Mouse (Mus musculus) c-Kit-positive CD71-negative TER-119-negative erythroid progenitor cells, embryonic 14.5 days (primary cell): Measurements from ENCODE around the gene Fbxo36.

ENCODE experiments used
- DNase-seq: peaks from one replicate; pipeline ENCODE4 v3.0.0-alpha.2; 2013; ENCODE audit warnings: low read depth

Fbxo36 gene

DNA sequence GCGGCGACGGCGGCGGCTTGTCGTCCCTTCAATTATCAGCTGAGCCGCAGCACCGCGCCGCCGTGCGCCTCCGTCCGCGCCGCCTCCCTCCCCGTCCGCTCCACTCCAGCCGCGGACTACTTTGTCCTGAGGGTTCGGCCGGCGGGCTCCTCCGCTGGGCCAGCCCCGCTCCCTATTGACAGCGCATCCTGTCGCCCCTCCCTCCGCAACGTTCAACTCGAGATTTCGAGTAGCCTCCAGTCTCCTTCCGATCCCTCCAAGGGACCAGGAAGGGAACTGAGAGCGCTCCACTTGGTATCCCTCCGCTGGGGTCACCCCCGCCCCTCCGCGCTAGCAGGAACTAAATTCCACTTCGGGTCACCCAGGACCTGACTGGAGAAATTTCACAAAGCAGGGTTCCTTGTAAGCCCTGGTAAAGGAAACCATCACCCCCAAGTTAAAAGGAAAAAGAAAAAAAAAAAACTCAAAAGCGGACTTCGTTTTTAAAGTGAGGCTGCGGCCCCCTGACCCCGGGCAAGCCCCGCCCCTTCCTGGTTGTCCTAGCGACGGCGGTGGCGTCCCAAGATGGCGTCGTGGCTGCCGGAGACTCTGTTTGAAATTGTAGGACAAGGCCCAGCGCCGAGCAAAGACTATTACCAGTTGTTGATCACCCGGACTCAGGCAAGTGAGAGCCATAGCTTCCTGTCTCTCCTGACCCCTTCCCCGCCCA, at the start of gene Fbxo36:
Gene Fbxo36, plus strand, starts transcription at position 533 of the 709 bp plus-strand sequence.
- DNase-seq, result peak; percentile 83

- no peak for DNase-seq
These were observed 48.2 kb upstream of the Fbxo36 start for GRCm38 (mm10) chr1:84791393-84791792.

DNA sequence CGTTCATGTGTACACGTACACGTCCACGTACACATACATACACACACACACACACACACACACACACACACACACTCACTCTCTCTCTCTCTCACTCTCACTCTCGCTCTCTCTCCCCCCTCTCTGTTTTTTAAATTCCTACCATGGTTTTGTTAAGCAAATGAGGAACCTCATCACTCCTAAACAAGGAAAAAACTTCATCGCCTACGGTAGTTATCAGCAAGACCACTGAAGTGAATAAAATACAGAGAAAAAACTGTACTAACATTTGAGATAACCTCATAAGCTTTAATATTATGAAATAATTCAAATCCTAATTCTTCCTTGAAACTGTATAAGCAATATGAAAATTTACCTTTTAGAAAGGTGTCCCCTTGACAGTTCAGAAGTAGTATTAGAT, 44.3 kb upstream of the Fbxo36 start:
- no peak for DNase-seq

GRCm38 (mm10) chr1:84799166-84799565, 40.5 kb upstream of the Fbxo36 start:
- DNase-seq, result no peak

- DNase-seq, result no peak
These were observed 35.9 kb upstream of the Fbxo36 start for GRCm38 (mm10) chr1:84803788-84804187.

DNA sequence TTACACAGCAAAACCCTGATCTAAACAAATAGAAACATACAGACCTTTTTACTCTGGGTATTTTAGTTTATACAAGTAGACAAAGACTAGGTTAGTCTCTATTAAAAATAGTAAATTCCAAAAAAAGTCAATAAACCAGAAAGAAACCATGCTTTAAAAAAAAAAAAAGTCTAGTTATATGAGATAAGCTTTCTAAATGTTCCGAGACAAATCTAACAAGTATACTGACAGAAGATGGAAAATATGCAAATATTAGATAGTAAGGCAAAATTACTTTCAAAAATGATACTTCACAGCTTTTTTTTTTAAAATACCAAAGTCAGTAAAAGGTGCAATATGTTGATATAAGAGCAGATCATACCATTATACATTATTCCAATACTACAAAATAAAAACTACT, 22.0 kb upstream of the Fbxo36 start:
- DNase-seq, result no peak

DNA sequence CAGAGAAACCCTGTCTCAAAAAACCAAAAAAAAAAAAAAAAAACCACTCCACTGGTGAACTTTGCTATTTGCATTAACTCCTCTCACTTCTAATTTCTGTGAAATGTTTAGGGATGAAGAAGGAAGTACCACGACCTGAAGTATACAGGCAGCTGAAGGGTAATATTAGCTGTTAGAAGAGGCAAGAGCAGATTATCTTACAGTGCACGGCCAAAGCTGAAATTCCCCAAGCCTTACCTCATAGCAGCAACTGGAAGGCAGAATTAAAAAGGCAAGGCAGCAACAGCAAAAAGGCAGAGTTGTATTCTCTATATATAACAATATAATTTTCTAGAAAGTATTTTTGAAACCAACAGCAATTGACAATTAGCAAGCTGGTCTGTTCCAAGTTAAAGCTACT, 14.6 kb upstream of the Fbxo36 start:
- no peak for DNase-seq

DNA sequence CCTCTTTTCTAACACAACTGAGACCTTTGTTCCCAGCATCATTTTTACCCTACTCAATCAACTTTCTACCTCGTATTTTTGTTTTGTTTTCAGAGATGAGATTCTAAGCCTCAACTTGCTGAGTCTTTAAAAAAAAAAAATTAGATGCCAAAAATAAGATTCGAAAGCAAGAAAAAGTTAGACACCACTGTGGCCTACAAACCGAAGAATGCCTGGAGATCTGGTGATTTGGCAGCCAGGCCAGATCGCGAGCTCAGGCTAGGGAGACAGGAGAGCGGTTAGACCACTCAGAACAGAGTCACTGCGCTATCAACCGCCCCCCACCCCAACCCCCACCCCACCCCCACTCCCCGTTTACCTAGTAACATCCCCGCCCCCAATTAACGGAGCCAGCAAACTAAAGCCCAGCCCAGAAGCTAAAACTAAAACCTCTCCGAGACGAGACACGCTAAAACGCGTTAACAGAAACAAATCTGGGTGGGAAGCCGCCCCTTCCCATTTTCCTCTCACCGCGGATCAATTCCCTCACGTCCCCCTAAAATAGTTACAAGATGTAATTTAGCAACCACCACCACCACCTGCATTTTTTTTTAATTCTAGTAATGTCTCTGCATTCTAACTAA, 2.0 kb upstream of the Fbxo36 start:
- DNase-seq, result no peak

- DNase-seq, result no peak
These were observed 1.5 kb upstream of the Fbxo36 start for GRCm38 (mm10) chr1:84838156-84838555.

DNA sequence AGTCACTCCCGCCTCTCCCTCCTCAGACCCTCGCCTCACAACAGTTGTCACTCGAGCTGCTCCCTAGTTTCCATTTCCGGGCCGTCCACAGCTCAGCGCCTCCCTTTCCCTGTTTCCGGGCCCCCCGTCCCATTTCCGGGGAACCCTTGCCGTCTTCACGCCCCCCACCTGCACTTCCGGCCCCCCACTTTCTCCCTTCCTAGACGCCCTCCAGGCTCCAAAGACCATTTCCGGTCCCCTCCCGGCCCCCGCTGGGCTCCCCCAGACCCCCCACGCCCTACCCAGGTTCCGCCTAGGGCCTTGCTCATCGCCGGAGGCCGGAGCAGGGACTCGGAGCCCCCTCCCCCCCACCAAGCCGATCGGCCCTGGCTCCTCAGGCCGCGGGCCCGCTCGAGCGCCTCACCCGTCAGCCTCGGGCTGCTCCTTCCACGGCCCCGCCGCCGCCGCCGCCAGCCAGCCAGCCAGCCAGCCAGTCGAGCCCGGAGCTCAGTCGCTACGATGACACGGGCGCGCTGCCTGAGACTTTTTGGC, 955 bp upstream of the Fbxo36 start:
- no peak for DNase-seq

DNA sequence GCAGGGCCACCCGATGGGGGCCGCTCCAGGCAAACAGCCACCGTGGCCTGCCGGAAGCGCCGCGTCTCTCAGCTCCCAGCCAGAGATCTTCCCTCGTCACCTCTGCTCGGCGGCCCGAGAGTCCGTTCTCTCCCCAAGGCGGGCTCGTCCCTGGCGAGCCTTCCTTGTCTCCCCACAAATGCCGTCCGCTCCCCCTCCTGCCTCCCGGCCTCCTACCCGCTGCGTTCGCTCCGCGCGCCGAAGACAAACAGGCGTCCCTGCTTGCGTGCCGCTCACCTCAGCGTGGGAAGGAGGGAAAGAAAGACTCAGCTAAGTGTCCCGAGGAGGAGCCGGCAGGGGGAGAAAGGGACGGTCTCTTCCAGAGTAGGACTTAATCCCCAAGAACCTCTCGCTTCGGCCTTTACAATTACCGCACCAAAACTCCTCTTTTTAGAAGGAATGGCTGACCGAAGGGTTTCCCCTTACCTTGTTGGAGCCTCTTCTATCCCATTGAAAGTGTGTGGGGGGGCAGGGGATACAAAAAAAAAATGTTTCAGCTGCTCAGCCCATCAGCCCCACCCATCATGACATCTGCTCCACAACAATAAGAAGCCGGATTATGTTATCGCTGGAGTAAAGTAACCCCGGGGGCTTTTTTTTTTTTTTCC, 500 bp downstream of the Fbxo36 start, which contains the start of gene Trip12:
Gene Trip12, minus strand, starts transcription at position 499 of the 647 bp plus-strand sequence.
- peak; percentile 34 for DNase-seq

- no peak for DNase-seq
These were observed 1.4 kb downstream of the Fbxo36 start for GRCm38 (mm10) chr1:84841061-84841460.

DNA sequence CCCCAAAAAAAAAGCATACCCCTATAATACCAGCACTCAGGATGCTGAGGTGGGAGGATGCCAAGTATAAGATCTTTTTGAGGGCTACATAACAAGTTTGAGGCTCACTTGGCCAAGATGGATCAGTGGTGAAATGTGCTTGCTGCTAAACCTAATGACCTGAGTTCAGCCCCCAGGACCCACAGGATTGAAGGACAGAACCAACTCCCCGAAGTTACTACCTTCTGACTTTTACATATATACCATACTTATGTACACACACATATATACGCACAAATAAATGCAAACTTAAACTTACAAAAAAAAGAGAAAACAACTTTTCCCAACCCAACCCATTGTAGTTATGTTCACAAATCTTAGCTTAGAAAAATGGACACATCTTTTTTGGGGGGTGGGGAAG, 3.7 kb downstream of the Fbxo36 start:
- no peak for DNase-seq

DNA sequence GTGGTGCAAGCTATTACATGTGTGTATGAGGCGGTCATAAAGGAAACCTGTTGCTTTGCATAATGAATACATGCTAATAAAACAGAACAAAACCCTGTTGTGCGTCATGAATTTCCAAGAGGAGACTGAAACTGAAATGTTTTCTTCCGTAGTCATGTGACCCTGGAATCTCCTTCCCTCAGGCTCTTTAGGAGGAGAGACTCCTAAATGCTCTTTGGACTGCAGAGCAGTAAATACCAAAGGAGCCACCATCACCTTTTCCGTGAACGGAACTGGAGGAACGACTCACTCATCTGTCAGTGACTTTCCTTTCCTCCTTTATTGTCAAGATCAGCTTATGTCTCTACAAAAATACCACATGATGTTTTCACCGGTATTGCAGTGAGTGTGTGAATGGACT, 8.1 kb downstream of the Fbxo36 start:
- no peak for DNase-seq

DNA sequence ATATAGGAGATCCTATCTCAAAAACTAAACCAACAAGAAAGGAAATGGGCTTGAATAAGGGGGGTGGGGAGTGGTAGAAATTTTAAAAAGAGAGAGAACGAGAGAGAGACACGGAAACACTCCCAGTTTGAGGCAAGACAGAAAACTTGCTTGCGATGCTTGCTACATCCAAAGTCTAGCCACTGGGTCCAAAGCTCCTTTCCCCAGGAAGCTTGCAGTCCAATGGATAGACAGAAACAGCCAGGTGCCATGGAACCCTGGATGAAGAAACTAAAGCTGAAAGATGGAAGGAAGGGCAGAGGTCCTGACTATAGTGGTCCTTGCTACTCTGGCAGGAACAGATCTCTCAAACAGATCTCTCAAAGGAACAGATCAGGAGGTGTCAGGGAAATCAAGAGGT, 8.7 kb downstream of the Fbxo36 start:
- DNase-seq, result no peak

DNA sequence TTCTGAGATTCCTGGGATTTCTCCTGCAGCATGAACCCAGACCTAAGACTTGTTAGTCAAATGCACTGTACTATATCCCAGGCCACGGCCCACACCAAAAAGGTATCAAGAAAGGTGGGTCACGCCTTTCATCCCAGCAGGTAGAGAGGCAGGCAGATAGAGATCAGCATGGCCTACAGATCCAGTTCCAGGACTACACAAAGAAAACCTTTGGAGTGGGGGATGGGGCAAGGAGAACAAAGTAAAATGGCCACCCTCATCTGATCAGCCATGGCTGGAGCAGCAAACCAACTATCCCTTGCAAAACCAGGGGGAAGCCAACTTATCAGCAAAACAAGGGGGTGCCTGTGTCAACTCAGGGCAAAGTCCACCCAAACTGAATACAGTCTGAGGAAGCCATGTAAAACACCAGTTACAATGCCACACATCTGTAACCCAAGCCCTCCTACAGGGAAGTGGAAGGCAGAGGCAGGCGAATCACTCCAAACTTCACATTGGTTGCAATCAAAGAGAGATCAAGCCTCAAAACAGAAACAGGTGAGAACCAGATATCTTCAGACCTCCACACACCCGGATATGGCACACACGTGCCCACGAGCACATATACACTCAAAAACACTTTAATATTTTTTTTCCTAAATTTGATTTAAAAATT, 9.3 kb downstream of the Fbxo36 start:
- DNase-seq, result no peak

DNA sequence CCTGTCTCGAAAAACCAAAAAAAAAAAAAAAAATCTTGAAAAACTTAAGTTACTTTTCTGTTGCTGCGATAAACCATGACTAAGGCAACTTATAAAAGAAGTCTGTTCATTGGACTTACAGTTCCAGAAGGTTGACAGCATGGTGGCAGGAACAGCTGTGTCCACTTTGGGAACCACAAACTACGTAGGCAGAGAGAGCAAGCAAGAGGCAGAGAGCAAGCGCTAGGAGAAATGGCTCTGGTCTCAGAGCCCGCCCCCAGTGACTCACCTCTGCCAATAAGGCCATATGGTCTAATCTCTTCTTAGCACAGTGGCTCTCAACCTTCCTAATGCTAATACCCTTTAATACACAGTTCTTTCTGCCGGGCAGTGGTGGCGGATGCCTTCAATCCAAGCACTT, 10.2 kb downstream of the Fbxo36 start:
- no peak for DNase-seq

DNA sequence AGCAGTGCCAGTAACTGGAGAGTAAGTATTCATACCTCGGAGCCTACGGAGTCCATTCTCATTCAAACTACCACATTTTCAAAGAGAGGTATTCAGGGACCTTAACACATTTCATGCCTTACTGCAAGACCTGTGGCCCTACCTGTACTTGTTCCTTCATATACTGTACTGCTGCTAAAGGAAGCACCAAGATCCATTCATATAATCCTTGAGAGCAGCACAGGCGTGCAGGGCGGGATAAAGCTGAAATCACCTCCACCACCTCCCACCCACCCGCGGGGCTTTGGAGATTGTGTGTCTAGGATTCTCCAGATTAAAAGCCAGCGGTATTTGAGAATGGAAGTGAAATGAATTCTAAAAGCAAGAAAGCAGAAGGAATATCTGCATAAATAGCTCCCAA, 10.8 kb downstream of the Fbxo36 start:
- DNase-seq, result no peak

DNA sequence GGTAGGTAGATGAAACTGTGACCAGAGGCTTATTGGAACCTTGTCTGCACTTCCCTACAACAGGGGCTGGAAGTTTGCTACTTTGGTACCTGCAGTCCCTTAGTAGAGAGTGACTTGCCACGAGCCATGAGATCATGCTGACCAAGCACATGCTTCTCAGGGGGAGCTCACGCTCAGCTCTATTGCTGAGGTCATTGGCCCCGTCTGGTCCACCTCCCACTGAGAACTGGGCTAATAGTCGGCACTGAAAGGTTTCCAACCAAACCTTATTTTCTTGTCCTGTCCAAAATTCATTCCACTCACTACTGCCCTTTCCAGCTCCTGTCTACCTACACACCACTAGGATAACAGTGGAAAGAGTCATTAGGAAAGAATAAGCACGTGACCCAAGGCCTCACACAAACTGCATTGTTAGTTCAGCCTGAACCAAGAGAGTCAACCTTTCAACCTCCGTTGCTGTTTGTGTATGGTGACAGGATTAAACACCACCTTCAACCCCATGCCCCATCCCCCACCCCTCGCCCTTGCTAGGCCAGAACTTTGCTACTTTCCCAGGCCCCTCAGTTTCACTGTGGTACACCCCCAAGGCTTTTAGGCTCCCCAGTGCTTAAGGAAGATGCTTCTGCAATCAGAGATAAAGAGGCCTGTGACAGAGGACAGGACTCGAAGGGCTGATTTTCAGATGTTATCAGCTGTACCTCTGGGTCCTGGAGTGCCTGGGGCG, 12.0 kb downstream of the Fbxo36 start:
- DNase-seq, result no peak

DNA sequence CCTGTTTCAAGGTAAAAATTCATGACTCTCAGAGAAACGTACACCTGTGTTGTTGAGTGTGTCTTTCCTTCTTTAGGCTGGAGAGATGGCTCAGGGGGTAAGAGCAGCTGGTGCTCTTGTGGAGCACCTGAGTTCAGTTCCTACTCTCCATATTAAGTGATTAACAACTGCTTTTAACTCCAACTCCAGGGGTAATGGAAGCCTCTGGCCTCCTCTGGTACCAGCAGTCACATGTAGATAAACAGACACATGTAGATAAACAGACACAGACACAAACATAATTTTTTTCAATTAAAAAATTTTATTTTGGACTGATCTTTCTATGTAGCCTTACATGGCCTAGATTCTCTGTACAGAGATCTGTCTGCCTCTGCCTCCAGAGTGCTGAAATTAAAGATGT, 14.1 kb downstream of the Fbxo36 start:
- DNase-seq, result no peak

- no peak for DNase-seq
These were observed 15.3 kb downstream of the Fbxo36 start for GRCm38 (mm10) chr1:84854966-84855365.

GRCm38 (mm10) chr1:84855756-84856155, 16.1 kb downstream of the Fbxo36 start:
- DNase-seq, result no peak
